Mouse (Mus musculus) kidney, adult 9 months (tissue): ENCODE measurements around the gene Pcolce2.
A peak's percentile ranks its signal among the peaks of the same experiment; 100 is the strongest.

Experiments used
- DNase-seq: peaks from one replicate; pipeline ENCODE4 v3.0.0; 2022

Gene Pcolce2

GRCm38 (mm10) chr9:95657941-95658340 is 20.5 kb downstream of the Pcolce2 start:
- no peak for DNase-seq

GRCm38 (mm10) chr9:95664290-95664989 is 27.0 kb downstream of the Pcolce2 start:
- no peak for DNase-seq

- no peak for DNase-seq
These were observed 28.4 kb downstream of the Pcolce2 start for GRCm38 (mm10) chr9:95665835-95666234.

- DNase-seq, result peak; percentile 31
These were observed 30.4 kb downstream of the Pcolce2 start for GRCm38 (mm10) chr9:95667836-95668235.

GRCm38 (mm10) chr9:95668306-95668705 is 30.9 kb downstream of the Pcolce2 start:
- no peak for DNase-seq

- DNase-seq, result no peak
These were observed 34.9 kb downstream of the Pcolce2 start for GRCm38 (mm10) chr9:95672331-95672730.

- DNase-seq, result no peak
These were observed 35.4 kb downstream of the Pcolce2 start for GRCm38 (mm10) chr9:95672760-95673159.

GRCm38 (mm10) chr9:95675064-95675699 is 37.8 kb downstream of the Pcolce2 start:
- DNase-seq, result peak; percentile 91

GRCm38 (mm10) chr9:95676021-95676420 is 38.6 kb downstream of the Pcolce2 start:
- DNase-seq, result no peak

- DNase-seq, result no peak
These were observed 42.6 kb downstream of the Pcolce2 start for GRCm38 (mm10) chr9:95679966-95680365.

- peak; percentile 52 for DNase-seq
These were observed 43.3 kb downstream of the Pcolce2 start for GRCm38 (mm10) chr9:95680691-95681090.

GRCm38 (mm10) chr9:95685660-95686440 is 48.4 kb downstream of the Pcolce2 start:
- DNase-seq, result no peak

GRCm38 (mm10) chr9:95688064-95688463 is 50.7 kb downstream of the Pcolce2 start:
- peak; percentile 60 for DNase-seq

- DNase-seq, result peak; percentile 82
These were observed 55.4 kb downstream of the Pcolce2 start for GRCm38 (mm10) chr9:95692823-95693222.

- DNase-seq, result peak; percentile 28
These were observed 56.2 kb downstream of the Pcolce2 start for GRCm38 (mm10) chr9:95693528-95694100.

GRCm38 (mm10) chr9:95694526-95694925 is 57.1 kb downstream of the Pcolce2 start:
- DNase-seq, result no peak

GRCm38 (mm10) chr9:95695023-95695422 is 57.6 kb downstream of the Pcolce2 start:
- DNase-seq, result no peak

GRCm38 (mm10) chr9:95696581-95696980 is 59.2 kb downstream of the Pcolce2 start:
- DNase-seq, result peak; percentile 85

GRCm38 (mm10) chr9:95697808-95698207 is 60.4 kb downstream of the Pcolce2 start:
- peak; percentile 77 for DNase-seq

- no peak for DNase-seq
These were observed 61.9 kb downstream of the Pcolce2 start for GRCm38 (mm10) chr9:95699273-95699672.

- DNase-seq, result no peak
These were observed 66.7 kb downstream of the Pcolce2 start for GRCm38 (mm10) chr9:95704078-95704477.

GRCm38 (mm10) chr9:95705371-95705770 is 68.0 kb downstream of the Pcolce2 start:
- no peak for DNase-seq

- no peak for DNase-seq
These were observed 71.5 kb downstream of the Pcolce2 start for GRCm38 (mm10) chr9:95708943-95709342.
